Mouse (Mus musculus) lung, adult 2 months (tissue): ENCODE data around the gene Pitpnc1. TPM values are rescaled to one million over a fixed set of nuclear protein-coding genes. Genes with fewer than 3 reads are reported as not detected.

Experiments used
- DNase-seq: peaks from one replicate; pipeline ENCODE4 v3.0.0; 2022
- H3K4me1 ChIP-seq: fragments of 200-500 bp; 2 replicates; pipeline ENCODE4 v1.6.1; 2011; ENCODE audit warnings: low read length; ENCODE audit not compliant: control insufficient read depth, insufficient read depth
- H3K4me3 ChIP-seq: fragments of 200-500 bp; replicated peaks from 2 replicates; pipeline ENCODE3; 2011; ENCODE audit warnings: low read depth, mild to moderate bottlenecking, control low read depth, low read length; ENCODE audit errors: extremely low read depth
- CTCF ChIP-seq: fragments of 200-500 bp; IDR thresholded peaks from 2 replicates; pipeline ENCODE4 v1.5.1; 2011; ENCODE audit warnings: mild to moderate bottlenecking, low read length, control low read depth; ENCODE audit not compliant: insufficient read depth
- POLR2A ChIP-seq: fragments of 200-500 bp; IDR thresholded peaks from 2 replicates; pipeline ENCODE4 v1.6.1; 2011; ENCODE audit warnings: low read depth, mild to moderate bottlenecking, control low read depth, low read length, borderline replicate concordance; ENCODE audit errors: extremely low read depth
- whole genome bisulfite sequencing: fragments of 180-500 bp; shearing (Covaris S2); methylation state at CpG from one replicate; pipeline ENCODE4 v1.1.7; 2018; 5-methylcytosine and 5-hydroxymethylcytosine counted together
- polyA plus RNA-seq: library from polyadenylated mRNA; depleted of rRNA; stranded (reverse); fragments of >200 nt; gene quantifications from 2 replicates; pipeline ENCODE4 v1.2.3, GENCODE M21; 2012

Pitpnc1 gene
- polyA plus RNA-seq, 1 experiment = 39.0 TPM

- H3K4me3 ChIP-seq = peak overlapping the region; percentile 78
- under 1% methylated on average over 38 of the region's 38 CpGs for WGBS
- 0 out of 2 replicates have a peak, but pooled peaks have one; percentile 12 for TF ChIP-seq POLR2A
- peak; percentile 44; the same call in 1 of the 2 replicates for TF ChIP-seq CTCF
These were observed 1.4 kb downstream of the Pitpnc1 start for GRCm38 (mm10) chr11:107469031-107469522.

GRCm38 (mm10) chr11:107468252-107469030, 2.1 kb downstream of the Pitpnc1 start:
- no peak for TF ChIP-seq POLR2A
- TF ChIP-seq CTCF = no peak
- Histone ChIP-seq H3K4me3 (peak overlapping the region; percentile 78), H3K4me1 (peaks cover 6% of the 10 kb centered on the region)
- no peak for DNase-seq
- WGBS = 13% methylated on average over 16 of the region's 16 CpGs

More at GRCm38 (mm10) chr11:107469031-107469522, 1.4 kb downstream of the Pitpnc1 start:
- peaks cover 5% of the 10 kb centered on the region for H3K4me1 ChIP-seq
- DNase-seq = peak; percentile 70

GRCm38 (mm10) chr11:107466611-107467391, 3.7 kb downstream of the Pitpnc1 start:
- no peak for TF ChIP-seq CTCF
- TF ChIP-seq POLR2A = no peak
- Histone ChIP-seq H3K4me3 (no peak overlapping the region), H3K4me1 (peaks cover 8% of the 10 kb centered on the region)
- 55% methylated on average over 6 of the region's 6 CpGs for WGBS
- DNase-seq = no peak

GRCm38 (mm10) chr11:107465969-107466368, 4.5 kb downstream of the Pitpnc1 start:
- no peak for DNase-seq
- H3K4me3 ChIP-seq = no peak overlapping the region
- TF ChIP-seq CTCF (no peak), POLR2A (no peak)
- WGBS = 31% methylated on average over 1 of the region's 1 CpGs
- peaks cover 8% of the 10 kb centered on the region for H3K4me1 ChIP-seq

DNA sequence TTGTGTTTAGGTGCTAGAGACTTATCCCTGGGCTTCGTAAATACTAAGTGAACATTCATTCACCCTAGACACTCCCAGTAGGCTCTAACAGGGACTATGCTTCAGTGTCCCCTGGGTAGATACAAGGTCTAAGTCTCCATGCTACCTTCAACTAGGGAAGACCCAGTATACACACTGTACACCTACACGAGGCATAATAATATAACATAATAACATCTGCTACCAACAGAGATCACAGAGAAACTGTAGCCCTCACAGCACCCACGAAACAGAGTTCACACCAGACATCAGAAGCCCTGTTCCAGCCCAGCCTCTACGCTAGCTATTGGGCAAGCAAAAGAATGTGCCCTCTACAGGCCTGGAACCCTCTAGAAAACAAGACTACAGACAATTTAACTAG, 5.5 kb downstream of the Pitpnc1 start:
- no peak for TF ChIP-seq CTCF
- TF ChIP-seq POLR2A = no peak
- 63% methylated on average over 4 of the region's 4 CpGs for WGBS
- DNase-seq = no peak
- H3K4me1 ChIP-seq = peaks cover 8% of the 10 kb centered on the region
- H3K4me3 ChIP-seq = no peak overlapping the region

DNA sequence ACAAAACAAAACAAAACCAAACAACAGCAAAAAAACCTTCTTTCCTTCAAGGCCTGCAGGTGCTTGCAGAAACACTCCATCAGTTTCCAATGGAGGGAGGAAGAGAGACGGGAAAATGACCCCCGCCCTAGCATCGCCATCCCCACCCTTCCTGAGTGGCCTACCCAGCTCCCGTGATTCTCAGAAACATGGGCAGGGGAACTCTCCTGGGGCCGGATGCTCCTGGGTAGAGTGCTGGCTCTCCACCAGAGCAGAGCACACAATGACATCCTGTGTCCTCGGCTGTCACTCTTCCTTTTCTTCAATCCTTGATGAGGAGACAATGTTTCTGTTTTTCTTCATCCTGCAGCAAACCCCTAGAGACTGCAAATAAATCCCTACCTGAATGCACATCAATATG, 6.4 kb downstream of the Pitpnc1 start:
- no peak for TF ChIP-seq CTCF
- TF ChIP-seq POLR2A = no peak
- 43% methylated on average over 6 of the region's 6 CpGs for WGBS
- DNase-seq = no peak
- H3K4me1 ChIP-seq = peaks cover 8% of the 10 kb centered on the region
- H3K4me3 ChIP-seq = no peak overlapping the region

DNA sequence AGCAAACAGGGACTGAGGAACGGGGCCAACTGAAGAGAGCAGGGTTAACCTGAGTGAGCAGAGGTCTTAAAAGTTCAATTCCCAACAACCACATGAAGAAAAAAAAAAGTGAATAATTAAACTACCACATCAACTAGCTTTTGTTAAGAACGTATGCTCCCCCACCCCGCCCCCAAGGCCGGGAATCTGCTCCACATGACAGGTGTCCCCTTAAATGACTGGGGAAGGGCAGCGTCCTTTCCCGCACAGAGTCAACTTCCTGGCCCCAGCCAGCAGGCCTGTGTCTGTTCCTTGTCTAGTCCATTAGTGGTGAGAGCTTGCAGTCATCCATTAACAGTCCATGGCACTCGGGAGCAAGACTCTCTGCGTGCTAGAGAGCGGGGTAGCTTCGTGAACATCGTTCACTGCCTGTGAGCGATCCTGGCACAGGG, 7.2 kb downstream of the Pitpnc1 start:
- WGBS = 72% methylated on average over 12 of the region's 12 CpGs
- no peak for DNase-seq
- TF ChIP-seq CTCF = no peak
- no peak for TF ChIP-seq POLR2A
- H3K4me3 ChIP-seq = no peak overlapping the region
- H3K4me1 ChIP-seq = peaks cover 6% of the 10 kb centered on the region

DNA sequence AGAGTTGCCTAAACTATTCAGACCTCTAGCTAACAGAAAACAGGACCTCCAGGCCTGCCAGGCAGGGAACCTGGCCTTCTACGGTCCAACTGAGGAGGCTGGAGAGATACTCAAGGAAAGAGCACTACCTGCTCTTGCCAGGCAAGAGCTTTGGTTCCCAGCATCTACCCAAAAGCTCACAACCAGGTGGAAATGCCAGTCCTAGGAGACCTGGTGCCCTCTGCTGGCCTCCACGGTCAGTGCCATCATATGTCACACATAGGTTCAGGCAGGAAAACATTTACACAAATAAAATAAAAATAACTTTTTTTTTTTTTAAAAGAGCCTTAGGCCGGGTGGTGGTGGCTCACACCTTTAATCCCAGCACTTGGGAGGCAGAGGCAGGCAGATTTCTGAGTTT, 8.0 kb downstream of the Pitpnc1 start:
- DNase-seq = no peak
- WGBS = 94% methylated on average over 3 of the region's 3 CpGs

GRCm38 (mm10) chr11:107459828-107460227, 10.7 kb downstream of the Pitpnc1 start:
- no peak for TF ChIP-seq CTCF
- TF ChIP-seq POLR2A = no peak
- Histone ChIP-seq H3K4me1 (peaks cover 6% of the 10 kb centered on the region), H3K4me3 (no peak overlapping the region)
- 89% methylated on average over 7 of the region's 7 CpGs for WGBS
- DNase-seq = no peak

More for the DNA sequence above, 8.0 kb downstream of the Pitpnc1 start:
- Histone ChIP-seq H3K4me1 (peaks cover 3% of the 10 kb centered on the region; the same call in 1 of the 2 replicates), H3K4me3 (no peak overlapping the region)
- TF ChIP-seq POLR2A (no peak), CTCF (peak; percentile 58)
